Comparison of ENCODE assay signal across 10 mouse cellular contexts in the genomic region with DNA sequence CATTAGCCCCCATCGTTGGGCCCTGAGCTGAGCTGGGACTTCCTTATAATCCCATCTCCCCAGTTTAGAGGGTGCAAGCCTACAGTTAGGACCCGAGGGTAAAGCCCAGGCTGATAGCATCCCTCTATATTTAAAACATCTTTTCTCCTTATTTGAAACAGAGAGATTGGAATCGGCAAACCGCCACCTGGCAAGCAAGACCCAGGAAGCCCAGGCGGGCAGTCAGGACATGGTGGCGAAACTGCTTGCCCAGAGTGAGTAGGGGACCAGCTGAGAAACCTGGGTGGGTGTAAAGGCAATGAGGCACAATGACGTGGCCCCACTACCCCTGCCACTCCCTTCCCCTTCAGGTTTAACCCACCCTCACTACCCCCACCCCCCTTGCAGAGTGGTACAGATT. TPM values are rescaled to one million over a fixed set of nuclear protein-coding genes. Genes with fewer than 3 reads are reported as not detected.
A peak's percentile ranks its signal among the peaks of the same experiment; 100 is the strongest.
DNase-seq lines count a peak whose midpoint lies in the region; ATAC-seq lines count a peak whose summit lies in the region.
"Had no signal": no experiment of that assay in that cellular context is flagged by ENCODE, and none has a peak within 500 bp of the region (broad histone marks: within the 10 kb centered on the region; RNA-seq: fewer than 3 reads in every experiment).

No protein-coding gene starts in this region.

- 77% methylated on average over 7 of the region's 7 CpGs for WGBS in neural tube, embryonic 11.5 days

- no peaks in the 10 kb centered on the region for H3K9me3 ChIP-seq in neural tube, embryonic 11.5 days (ENCODE audit: control insufficient read depth, low read length)

- peaks cover 49% of the 10 kb centered on the region for H3K36me3 ChIP-seq in neural tube, embryonic 11.5 days (ENCODE audit: control insufficient read depth, insufficient read depth, low read length)

- no peaks in the 10 kb centered on the region for H3K27me3 ChIP-seq in neural tube, embryonic 11.5 days (ENCODE audit: control insufficient read depth, insufficient read depth, low read length)

- peak; percentile 11 for DNase-seq in gastrocnemius, postnatal 10 days
- no peak for DNase-seq in gastrocnemius, postnatal 36 days
- no peak for DNase-seq in neural tube, embryonic 11.5 days (ENCODE audit: low spot score)
- DNase-seq in neural tube, embryonic 10.5 days (ENCODE audit: extremely low spot score, low spot score) = no peak
- peak; percentile 24 for DNase-seq in kidney, postnatal 14 days
- no peak for DNase-seq in urinary bladder, postnatal 4 days (ENCODE audit: low spot score in 2 of 2)
- no peak for DNase-seq in left cerebral cortex, adult 8-10 months (ENCODE audit: low spot score in 2 of 2)
- DNase-seq in cerebellum, adult 9-10 months = no peak
- DNase-seq: adrenal gland, postnatal 10 days had no signal

- peak overlapping the region; percentile 3; the same call in 1 of the 2 replicates for H3K4me2 ChIP-seq in neural tube, embryonic 11.5 days (ENCODE audit: low read depth)

- H3K9ac ChIP-seq in neural tube, embryonic 11.5 days (ENCODE audit: low read length) = no peak overlapping the region

- peaks cover 70% of the 10 kb centered on the region for H3K4me1 ChIP-seq in neural tube, embryonic 11.5 days (ENCODE audit: control insufficient read depth, insufficient read depth, low read length)

- 0 out of 2 replicates have a peak overlapping the region, but pooled peaks have one; percentile 21 for H3K27ac ChIP-seq in neural tube, embryonic 11.5 days (ENCODE audit: low read depth, low read length)

- H3K4me3 ChIP-seq in neural tube, embryonic 11.5 days (ENCODE audit: low read depth, low read length) = no peak overlapping the region
- H3K4me3 ChIP-seq: erythroblast, embryonic 14.5 days had no signal

- intact Hi-C loops in gastrocnemius, postnatal 36 days (cut with DNase I) = no loop called here

- ATAC-seq in neural tube, embryonic 11.5 days (ENCODE audit: insufficient read depth, low FRiP score, low TSS enrichment) = no peak

RNA-seq across cellular contexts. Expression of gene Amotl2, which starts 8.5 kb away (rescaled TPM):
- total RNA-seq in gastrocnemius, postnatal 10 days (2021) = 10 to 100 TPM; 32.9 to 43.7 TPM
- total RNA-seq in gastrocnemius, postnatal 36 days (2021) = 10 to 100 TPM; 12.0 to 20.5 TPM
- polyA plus RNA-seq in neural tube, embryonic 11.5 days (2014; fragmentation: Nextera tagmentation; extraction: Ambion mirVana) = 70.6 and 76.7 TPM in 2 replicates
- total RNA-seq in left cerebral cortex, adult 8-10 months (2022) = 10 to 100 TPM; 16.5 to 25.1 (median 18.6) TPM

Comparison
In these comparisons a context has a peak if more than half of its experiments do, and no peak if none do; other contexts are left out.
1. DNase-seq: peak in gastrocnemius, postnatal 10 days (single experiment) and kidney, postnatal 14 days (single experiment); none in gastrocnemius, postnatal 36 days (0 of 2), neural tube, embryonic 11.5 days (single experiment), neural tube, embryonic 10.5 days (single experiment), urinary bladder, postnatal 4 days (0 of 2), left cerebral cortex, adult 8-10 months (0 of 2) and cerebellum, adult 9-10 months (single experiment).